Mouse (Mus musculus) urinary bladder, postnatal 14 days (tissue): Measurements from ENCODE around the gene Ankrd36.
"Not testable (repeated sequence)": the region's sequence is repeated elsewhere in the genome, so short reads cannot be mapped to it uniquely, and the experiment has no call there.

Experiments used
- DNase-seq: peaks from one replicate; pipeline ENCODE4 v3.0.0; 2021; ENCODE audit warnings: low spot score

Gene Ankrd36

DNA sequence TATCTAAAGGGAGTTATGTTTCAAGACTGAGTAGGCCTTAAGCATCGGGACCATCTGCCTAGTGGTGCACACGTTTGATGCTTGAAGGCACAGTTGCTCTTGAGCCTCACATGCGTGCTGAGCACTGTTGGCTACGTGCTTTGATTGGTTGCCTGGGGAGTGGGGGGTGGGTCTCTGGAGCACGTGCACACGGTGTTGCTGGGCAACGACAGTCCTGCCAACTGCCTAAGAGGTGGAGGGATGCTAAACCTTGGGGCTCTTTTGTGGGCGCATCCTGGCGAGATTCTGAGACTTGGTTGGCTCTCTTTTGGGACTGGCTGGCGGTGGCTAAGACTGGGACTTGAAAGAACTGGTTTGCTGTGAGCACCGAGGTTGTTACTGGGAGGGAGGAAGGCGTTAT lies at the start of gene Ankrd36:
Gene Ankrd36, plus strand, starts transcription at position 211 of the 400 bp plus-strand sequence.
- no peak for DNase-seq

DNA sequence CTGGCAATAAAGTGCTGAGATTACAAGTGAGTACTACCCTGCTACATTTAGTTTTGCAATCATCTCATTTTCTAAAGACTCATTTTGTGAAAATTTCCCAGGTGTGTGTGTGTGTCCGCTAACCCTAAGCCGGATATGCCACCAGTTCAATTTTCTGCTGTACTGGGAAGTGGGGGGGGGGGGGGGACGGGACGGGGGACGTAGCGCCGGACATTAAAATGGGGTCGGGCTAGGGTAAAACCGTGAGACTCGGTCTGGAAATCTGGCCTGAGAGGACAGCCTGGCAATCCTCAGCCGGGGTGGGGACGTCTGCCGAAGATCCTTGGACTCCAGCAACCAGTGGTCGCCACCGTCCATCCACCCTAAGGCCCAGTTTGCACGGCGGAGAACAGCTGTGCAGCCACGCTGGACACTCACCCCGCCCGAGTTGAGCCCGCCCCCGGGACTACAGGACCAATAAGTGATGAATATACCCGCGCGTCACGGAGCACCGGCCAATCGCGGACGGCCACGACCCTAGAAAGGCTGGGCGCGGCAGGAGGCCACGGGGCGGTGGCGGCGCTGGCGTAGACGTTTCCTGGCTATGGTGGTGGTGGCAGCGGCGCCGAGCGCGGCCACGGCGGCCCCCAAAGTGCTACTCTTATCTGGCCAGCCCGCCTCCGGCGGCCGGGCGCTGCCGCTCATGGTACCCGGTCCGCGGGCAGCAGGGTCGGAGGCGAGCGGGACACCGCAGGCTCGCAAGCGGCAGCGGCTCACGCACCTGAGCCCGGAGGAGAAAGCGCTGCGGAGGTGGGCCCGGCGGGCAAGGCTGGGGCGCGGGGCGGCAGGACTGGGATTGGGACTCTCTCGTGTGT lies 48.8 kb upstream of the Ankrd36 start, which contains the start of gene Xbp1:
Gene Xbp1, plus strand, starts transcription at position 248 of the 854 bp plus-strand sequence.
- peak; percentile 99 for DNase-seq

DNA sequence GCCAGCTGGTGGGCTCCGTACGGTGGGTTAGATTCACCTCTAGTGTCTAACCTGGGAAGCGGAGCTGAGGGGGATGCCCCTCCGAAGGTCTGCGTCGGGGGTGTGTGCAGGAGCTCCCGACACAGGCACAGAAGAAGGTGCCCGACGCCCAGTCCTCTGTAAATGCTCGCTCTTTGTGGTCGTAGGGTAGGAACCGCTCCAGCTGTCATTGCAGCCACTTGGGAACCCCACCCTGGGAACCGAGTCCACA lies 48.3 kb upstream of the Ankrd36 start:
- DNase-seq = no peak

DNA sequence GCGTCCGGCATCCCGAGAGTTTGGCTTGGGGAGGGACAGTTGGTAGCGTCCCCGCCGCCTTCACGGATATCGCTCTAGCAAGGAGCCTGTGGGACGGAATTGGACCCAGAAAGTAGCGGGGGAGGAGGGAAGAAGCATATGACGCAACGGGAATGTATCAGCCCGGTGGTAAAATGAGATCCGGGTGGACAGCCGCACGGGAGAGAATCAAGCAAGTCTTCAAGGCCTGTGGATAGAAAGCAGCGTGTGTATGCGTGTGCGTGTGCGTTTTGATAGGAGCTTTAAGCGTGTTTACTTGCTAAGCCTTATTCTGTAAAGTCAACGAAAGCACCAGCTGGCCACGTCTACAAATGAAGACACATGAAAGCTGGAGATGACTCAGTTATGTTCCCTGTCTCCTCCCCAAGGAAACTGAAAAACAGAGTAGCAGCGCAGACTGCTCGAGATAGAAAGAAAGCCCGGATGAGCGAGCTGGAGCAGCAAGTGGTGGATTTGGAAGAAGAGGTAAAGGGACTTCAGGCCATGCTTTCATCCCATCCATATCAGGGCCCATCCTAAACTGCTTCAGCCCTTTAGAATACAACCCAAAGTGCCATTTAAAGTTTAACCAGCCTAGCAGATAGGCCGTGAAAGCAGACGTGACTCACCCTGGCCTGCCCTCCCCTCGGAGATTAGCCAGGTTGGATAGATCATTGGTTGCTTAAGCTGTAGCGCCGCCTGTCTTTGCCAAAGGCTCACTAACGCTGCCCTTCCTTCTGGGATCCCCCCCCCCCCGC lies 47.8 kb upstream of the Ankrd36 start:
- peak; percentile 84 for DNase-seq

DNA sequence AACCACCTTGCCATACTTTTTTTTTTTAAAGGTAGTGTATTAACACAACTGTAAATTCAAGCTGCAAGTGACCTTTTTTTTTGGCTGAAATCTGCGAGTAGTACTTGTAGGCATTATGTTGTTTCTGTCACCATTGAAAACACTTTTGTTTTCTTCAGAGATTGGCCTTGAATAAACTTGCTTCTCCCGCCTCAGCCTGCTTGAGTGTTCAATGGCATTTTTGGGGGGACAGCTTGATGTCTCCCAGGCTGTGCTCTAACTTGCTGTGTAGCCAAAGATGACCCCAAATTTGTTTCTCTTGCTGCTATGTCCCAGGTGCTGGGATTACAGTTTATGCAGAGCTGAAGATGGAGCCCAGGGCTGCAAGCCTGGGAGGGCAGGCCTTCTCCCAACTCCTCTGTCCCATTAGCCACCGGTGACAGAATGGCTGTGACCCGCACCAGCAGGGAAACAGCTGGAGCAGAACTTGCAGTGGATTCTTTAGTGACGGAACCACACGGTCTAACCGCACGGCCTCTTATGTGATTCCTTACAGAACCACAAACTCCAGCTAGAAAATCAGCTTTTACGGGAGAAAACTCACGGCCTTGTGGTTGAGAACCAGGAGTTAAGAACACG lies 46.6 kb upstream of the Ankrd36 start:
- DNase-seq = no peak

DNA sequence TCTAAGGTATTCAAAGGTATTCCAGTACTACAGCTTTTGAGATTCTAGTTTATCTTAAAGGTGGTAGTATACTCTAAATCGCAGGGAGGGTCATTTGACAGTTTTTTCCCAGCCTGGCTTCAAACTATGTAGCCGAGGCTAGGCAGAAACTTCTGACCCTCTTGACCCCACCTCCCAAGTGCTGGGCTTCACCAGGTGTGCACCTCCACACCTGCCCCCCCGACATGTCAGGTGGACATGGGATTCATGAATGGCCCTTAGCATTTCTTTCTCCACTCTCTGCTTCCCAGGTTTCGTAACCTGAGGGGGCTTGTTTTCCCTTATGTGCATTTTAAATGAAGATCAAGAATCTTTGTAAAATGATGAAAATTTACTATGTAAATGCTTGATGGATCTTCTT lies 44.1 kb upstream of the Ankrd36 start:
- no peak for DNase-seq

DNA sequence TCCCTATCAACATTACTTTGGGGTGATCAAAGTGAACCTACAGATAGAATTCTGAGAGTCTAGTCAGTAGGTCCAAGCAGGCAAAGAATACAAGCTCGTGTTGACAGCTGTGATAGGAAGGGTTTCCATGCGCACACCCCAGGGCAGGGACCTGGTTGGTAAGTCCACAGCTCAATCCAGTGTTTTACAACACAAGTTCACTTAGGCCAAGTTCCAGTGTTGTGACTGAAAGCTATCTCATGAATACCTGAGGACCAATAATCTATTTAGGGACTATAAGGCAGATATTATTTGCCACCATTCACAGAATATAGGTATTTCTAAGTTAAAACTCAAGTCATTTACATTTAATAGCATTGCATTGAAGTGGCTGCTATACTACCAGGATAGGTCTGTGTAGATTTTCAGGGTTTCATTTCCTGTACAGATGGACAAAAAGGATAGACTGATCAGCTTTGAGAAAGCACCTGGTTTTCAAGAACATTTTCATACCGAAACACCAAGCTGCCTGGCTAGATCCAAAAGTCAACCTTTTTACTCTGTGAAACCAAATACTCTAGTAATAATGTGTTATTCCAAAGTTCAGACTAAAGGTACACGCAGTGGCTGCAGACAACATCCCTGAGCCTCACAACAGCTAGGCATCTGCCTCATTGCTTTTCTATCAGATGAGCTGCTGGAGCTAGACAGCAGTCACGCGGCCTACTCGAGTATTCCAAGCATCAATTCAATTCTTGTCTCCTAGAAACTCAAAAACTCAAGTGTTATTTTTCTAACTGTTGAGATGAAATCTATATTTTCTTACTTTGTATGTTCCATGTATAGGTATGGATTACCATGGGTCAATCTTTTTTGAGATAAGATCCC lies 42.7 kb upstream of the Ankrd36 start:
- no peak for DNase-seq

DNA sequence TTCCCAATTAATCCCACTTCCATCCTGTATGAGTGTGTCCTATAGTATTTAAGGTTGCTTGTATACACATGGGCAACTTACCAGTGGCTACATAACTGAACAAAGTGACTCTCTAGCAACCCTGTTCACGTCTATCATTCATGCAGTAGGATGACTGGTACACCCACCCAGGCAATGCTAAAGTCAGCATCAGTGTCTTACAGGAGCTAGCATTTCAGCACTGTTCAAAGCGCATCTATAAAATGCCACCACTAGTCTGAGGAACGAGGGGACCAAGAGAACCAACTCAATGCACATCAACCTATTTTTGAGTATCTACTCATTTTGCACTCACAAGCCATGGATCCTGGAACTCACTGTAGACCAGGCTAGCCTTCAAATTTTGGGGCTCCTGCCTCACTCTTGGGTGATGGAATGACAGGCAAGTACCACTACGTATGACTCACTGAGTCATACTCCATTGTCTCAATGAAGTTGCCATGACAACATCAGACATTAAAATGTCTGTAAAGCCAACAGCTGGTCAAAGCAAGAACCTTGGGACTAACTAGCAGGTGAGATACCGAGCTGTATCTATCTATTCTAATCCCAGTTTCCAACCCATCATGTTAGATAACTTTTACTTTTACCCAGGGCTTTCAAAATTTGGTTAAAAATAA lies 41.5 kb upstream of the Ankrd36 start:
- DNase-seq = no peak

DNA sequence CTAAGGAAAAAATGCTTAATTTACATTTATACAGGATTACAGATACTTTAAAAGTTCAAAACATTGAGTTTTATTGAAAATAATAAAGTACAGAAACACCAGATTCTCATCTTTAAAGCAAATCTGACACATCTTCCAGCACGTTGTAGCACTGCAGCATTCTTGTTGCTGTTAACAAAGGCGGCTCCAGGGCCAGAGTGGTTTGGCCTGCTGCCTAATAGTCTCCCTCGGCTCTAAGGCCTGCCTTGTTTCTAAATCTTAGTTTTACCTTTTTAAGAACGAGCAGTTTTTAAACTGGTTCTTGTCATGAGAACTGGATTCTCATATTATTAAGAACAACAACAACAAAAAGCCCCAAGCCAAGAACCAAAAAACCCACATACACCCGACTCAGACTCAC lies 40.6 kb upstream of the Ankrd36 start:
- DNase-seq = no peak

DNA sequence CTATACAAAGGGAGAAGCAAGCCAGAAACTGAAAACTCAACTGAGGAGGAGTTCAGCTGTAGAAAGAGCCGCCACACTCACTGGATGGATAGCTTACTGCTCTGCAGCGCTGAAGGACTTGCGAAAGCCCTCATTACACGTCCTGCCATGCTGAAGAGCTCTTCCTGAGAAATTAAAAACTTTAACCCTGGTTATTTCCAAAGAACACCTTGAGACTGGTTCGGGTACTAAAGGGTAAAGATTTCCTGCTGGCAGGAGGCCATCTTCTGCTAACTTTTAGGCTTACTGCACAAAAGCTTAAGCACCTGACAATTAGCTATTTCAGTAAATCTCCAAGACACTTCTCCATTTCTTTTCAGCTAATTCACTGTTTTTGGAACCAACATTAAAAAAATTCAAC lies 39.3 kb upstream of the Ankrd36 start:
- no peak for DNase-seq

DNA sequence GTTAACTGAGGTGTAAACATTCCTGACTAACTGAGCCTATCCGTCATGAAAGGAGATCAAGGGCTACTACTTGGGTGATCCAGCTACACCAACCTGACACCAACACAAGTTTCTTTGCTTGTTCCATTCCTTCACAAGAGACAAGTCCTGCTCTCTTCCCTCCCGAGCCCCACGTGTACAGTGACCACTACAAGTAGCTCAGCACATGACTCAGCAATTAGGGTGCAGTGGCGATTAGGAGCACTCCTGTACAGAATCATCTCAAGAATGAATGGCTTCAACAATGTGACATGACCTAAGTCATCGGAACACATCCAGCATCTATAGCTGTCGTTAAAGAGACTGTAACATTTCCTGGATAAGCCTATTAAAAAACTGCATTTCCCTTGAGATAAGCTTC lies 38.8 kb upstream of the Ankrd36 start:
- DNase-seq = no peak

DNA sequence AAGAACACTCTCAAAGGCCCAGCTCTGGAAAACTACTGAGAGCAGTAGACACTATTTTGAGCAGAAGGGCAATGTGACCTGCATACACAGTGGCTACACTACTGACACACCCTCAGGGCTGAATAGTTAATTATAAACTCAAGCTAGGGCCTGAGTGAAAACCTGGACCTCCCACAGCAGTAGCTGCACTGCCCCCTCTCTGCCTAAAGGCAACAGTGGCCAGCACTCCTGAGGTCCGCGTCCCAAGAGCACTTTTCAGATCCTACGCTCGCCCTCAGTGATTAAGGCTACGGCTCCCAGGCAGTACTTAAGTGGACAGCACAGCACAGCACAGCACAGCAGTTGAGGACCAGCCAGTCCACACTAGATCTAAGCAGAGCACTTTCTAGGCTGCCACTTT lies 36.4 kb upstream of the Ankrd36 start:
- DNase-seq = no peak

DNA sequence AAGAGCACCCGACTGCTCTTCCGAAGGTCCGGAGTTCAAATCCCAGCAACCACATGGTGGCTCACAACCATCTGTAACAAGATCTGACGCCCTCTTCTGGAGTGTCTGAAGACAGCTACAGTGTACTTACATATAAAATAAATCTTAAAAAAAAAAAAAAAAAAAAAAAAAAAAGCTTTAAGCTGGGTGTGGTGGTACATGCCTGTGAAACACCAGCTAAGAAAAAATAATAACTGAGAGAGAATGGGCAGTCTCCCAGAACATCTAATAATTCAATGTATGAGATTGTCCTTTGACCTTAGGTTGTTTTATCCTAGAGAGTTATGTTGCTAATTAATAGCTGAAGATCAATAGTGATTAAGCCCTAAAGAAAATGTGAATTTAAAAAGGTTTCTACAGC lies 32.0 kb upstream of the Ankrd36 start:
- DNase-seq = not testable (repeated sequence)

DNA sequence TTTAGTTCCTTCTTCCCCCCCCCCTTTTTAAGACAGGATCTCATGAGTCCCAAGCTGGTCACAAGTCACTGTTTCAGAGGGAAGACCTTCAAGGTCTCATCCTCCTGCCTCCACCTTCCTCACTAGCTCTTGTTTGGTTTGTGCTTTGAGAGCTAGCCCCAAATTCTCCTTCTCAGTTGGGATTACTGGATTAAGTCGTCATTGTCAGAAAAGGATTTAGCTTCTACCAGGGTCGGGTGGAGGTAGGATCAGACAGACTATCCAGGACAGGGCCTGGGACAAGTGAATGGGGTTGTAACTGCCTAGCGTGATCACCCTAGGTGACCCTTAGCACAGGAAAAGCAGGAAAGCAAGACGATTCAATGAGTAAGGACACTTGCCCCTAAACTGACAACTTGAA lies 29.2 kb upstream of the Ankrd36 start:
- DNase-seq = no peak

DNA sequence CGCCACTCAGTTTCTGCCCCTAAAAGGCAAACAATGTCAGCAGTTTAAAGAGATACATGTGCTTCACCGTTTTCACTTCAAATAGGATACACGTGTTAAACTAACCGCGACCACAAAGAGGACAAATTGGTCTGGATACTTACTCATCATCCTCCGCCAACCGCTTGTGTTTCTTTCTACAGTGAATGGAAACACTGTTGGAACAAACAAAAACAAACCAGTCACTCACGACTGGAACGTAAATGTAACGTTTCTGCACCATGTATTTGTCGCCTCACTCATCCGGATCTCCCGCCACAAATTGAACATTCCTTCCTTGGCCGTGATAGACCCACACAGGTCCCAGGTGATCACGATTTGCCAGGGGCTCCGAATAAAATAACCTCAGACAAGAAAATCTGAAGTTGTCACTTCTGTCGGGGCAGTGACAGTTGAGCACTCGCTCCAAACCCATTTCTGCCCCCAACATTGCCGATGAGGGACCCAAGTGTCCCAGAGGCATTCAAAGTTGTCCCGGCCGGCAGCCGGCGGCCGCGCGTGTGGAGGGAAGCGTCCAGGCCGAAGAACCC lies 28.2 kb upstream of the Ankrd36 start:
- DNase-seq = no peak

DNA sequence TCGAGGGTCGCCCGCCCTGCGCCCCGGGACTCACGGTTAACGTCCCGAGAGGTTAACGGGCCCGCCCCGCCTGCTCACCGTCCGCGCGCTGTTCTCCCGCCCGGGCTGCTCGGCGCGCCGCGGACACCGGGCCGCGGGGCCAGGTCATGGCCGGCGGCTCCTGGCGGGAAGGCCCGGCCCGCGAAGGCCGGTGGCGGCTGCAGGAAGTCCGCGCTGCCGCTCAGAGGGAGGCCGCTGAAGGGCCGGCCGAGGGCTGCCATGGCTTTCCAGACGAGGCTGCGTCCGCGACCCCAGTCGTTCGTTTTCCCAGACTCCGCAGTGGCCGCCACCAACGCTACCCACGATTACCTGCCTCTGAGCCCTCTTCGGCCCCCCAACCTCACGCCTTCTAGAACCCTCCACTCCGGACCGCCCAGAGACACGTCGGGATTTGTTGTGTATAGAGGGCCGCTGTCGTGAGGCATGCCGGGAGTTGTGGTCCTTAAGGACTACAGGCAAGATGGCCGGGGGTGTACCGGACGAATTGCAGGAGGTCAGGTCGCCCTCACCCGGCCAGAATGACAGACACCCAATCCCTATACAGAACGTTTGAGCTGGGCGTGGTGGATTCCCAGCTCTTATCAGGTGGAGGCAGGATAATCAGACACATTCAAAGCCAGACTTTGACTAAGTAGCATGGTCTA lies 27.5 kb upstream of the Ankrd36 start, which contains the start of gene Ccdc117:
Gene Ccdc117, minus strand, starts transcription at position 389 of the 683 bp plus-strand sequence.
- peak; percentile 92 for DNase-seq

DNA sequence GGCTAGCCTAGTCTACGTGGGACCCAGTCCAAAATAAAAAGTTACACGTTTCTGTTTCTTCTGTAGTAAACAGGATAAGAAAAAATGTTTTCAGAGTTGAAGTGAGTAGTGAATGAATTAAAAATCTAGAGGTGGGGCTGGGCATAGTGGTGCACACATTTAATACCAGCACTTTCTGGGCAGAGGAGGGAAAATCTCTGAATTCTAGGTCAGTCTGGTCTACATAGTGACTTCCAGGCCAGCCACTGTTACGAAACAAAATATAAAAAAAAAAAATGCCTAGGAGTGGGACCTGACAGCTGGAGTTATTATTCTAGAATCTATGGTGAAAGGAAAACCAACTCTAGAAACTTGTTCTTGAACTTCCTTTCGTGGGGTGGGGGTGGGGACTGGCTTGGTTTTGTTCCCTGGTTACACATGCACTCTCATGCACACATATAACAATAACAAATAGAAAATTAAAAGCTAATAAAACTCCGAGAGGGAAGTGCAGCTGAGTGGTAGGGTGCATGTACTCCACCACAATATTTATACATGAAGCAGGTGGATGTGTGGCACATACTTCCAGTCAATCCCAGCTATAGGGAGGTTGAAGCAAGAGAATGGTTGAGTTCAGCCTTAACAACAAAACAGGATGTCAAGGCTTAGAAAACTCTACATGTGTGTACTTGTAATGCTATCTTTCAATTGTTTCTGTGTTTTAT lies 26.9 kb upstream of the Ankrd36 start:
- DNase-seq = no peak

DNA sequence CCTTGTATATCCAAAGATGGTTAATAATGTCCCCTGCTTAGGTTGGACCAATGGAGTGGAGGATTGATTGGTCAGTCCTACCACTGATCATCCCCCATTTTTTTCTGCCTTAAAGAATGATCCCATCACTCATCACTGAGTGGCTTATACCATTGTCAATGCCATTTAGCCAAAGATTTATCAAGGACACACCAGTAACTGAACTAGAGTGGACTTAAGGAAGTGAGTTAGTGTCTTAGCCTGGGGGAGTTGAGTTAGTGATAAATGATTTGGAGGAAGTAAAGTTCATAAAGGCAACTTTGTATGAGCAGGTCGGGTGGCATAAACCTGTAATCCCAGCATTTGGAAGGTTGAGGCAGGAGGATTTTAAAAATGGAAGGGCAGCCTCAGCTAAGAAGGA lies 26.2 kb upstream of the Ankrd36 start:
- no peak for DNase-seq

DNA sequence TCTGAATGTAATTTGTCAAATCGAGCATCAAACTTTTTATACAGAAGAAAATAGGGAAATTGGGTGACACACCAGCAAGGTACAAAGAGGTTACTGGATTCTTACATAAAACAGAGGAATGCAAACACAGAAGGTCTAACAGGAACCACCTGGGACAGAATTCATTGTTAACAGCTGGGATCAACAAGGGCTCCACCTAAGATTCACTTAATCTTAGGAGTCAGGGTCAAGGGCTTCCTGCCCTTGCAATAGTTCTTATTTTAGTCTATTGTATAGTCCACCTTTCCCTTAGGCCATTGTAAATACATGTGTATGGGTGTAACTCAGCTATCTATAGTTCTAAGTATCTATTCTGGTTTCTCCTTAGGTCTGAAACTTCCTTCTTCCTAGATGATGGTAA lies 24.8 kb upstream of the Ankrd36 start:
- not testable (repeated sequence) for DNase-seq

DNA sequence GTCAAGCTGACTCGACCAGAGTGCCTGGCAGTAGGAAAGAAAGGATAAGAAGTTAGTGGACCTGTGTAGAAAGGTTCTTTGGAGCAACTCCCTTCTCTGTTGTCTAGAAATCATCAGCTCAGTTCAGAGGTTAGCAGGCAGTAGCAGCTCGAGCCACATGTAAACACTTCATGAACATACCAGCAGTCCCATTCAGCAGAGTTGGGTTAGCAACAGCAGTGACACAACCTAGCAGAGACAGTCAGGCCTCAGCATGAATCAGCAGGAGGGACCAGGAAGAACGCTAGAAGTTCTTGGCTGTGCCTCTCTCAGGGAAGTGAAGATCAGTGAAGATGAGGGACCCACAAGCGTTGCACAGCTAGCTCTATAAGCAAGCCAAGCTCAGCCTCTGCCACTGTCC lies 24.0 kb upstream of the Ankrd36 start:
- DNase-seq = no peak
